Mouse (Mus musculus) cerebellum, adult 18-20 months (tissue): ENCODE results near the gene Ngrn.

Source experiments
- DNase-seq, 2 experiments: peaks; one replicate each; pipeline ENCODE4 v3.0.0; 2021

Ngrn gene

DNA sequence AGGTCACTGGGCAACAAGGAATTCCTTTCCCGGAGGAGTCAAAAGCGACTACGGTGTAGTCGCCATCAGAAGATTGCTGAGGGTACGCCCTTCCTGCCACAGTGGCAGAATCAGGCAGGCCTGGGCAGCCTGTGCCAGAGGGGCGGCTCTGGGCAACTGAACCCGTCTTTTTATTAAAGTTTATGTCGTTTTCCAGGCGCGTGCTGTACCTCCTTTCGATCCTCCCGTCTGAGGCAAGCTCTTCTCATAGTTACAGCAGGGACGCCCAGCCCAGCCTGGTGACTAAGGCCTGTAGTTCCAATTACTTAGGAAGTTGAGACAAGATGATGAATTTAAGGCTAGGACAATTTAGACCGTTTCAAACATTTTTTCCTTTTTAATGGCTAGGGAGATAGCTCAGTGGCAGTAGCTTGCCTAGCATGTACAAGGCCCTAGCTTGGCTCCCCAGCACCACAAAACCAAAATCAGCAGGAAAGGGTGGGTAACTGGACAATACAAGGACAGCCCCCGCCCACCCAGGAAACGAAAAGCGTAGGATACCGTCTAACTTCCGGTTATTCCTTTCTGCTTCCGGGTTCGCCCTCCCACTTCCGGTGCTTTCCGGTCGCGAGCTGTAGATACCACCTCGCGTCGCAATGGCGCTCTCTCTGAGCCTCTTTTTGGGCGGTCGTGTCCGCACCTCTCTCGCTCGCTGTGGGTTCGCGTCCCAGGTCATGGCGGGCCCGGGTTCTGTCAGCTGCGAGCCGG lies at the start of gene Ngrn:
TSS of gene Ngrn (plus strand) at position 591 of the 747 bp plus-strand sequence.
- peak; percentile 83 to 88 for DNase-seq

DNA sequence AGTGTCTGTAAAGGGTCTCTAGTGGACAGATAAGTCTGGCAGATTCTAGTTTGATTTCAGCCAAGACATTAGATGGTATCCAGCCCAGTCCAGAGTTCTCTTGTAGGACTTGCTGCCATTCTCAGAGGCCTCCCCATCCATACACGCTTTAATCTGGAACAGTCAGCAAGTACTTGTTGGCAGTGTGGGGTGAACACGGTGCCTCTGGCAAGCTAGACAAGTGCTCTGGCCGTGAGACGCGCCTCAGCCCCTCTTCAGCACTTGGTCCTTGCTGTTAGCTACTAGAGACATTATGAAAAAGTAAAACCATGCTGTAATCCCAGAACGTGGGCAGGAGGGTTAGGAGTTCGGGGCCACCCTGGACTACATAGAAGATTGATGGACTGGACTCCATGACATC lies 47.4 kb upstream of the Ngrn start:
- DNase-seq, result no peak

GRCm38 (mm10) chr7:80214459-80214858 lies 46.6 kb upstream of the Ngrn start:
- no peak for DNase-seq

- peak; percentile 77 to 87 for DNase-seq
Measured at GRCm38 (mm10) chr7:80215398-80215797, 45.6 kb upstream of the Ngrn start.

GRCm38 (mm10) chr7:80216566-80216965 lies 44.4 kb upstream of the Ngrn start:
- peak in 1 of 2 experiments; percentile 33 for DNase-seq

DNA sequence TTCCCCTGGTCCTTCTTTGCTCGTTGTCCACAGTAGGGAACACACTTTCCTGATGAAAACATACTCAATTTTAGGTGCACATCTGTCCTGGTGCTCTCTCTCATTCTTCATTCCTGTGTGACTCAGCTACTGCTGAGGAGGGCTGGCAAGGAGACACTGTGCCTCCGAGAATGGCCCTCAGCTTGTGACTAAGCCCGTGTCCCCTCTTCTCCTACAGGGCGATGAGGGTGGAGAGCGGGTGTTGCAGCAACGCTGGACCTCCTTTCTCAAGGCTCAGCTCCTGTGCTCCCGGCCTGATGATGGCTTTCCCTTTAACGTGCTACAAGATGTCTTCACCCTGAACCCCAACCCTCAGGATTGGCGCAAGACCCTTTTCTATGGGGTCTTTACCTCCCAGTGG lies 42.3 kb upstream of the Ngrn start:
- DNase-seq, result no peak

DNA sequence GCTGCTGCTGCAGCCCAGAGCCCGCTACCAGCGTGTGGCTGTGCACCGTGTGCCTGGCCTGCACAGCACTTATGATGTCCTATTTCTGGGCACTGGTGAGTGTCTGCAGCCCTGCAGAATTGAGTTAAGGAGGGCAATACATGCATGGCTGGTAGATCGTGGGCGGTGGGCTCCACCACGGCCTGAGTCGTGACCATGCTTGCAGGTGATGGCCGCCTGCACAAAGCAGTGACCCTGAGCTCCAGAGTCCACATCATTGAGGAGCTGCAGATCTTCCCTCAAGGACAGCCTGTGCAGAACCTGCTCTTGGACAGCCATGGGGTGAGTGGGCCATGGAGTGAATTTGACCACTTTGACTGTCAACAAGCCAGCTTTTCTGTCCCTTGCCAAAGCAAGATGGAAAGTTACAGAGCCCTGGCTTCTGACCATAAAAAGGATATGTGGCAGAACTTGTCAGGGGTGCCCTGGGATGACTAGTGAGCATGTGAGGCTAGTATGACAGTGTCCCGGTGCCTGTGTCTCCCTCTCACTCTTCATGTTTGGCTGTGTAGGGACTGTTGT lies 40.7 kb upstream of the Ngrn start:
- no peak for DNase-seq

DNA sequence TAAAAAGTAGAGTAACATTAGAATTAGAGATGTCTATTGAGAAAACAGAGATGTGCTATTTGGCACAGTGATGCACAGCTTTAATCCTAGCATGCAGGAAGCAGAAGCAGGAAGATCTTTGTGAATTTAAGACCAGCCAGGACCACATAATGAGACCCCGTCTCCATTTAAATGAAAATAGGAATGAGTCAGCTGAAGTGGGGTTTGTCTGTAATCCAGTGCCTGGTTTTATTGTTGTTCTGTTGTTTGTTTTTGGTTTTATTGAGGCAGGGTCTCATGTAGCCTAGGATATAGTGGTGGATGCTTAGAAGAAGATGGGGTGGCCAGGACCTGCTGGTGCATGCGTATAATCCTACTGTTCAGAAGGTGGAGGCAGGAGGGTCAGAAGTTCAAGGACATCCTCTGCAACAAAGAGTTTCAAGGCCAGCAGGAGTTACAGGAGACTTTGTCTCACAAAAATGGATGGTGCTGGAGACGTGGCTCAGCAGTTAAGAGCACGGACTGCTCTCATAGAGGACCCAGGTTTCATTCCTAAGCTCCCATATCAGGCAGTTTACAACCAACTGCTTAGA lies 39.8 kb upstream of the Ngrn start:
- no peak for DNase-seq

DNA sequence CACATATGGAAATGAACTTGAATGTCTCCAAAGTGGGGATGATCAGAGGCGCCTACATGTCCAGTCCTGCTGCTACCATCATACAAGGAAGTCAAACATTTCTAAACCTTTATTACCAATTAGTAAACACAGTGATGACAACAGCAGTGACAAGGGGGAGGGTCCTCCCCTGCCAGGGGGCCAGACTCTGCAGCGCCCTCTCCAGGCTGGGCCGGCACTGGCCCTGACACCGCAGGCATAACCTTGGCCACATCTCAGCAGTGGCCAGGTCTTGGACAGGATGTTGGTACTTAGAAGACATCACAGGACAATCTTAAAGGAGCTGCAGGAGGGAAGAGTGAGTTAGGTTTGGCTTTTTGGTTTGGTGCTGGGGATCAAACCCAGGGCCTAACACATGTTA lies 34.0 kb upstream of the Ngrn start:
- no peak for DNase-seq

DNA sequence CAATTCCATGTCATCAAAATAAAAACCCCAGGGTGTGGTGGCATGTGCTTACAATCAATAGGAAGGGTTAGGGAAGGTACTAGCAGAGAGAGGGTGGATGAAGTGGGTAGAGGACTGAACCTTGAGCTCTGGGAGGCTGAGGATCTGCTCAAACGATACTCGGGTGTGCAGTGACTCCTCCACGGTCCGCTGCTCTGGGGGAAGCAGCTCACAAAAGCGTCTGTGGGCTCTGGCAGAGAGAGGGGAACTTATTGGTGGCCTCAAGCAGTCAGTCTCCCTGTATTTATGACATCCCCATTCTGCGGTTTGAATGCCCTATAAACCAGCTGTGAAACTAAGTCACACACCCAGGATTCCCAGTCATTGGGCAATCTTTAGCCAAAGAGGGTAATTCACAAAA lies 30.8 kb upstream of the Ngrn start:
- DNase-seq, result no peak

GRCm38 (mm10) chr7:80231971-80232488 lies 29.0 kb upstream of the Ngrn start:
- DNase-seq, result peak in 1 of 2 experiments; percentile 58

DNA sequence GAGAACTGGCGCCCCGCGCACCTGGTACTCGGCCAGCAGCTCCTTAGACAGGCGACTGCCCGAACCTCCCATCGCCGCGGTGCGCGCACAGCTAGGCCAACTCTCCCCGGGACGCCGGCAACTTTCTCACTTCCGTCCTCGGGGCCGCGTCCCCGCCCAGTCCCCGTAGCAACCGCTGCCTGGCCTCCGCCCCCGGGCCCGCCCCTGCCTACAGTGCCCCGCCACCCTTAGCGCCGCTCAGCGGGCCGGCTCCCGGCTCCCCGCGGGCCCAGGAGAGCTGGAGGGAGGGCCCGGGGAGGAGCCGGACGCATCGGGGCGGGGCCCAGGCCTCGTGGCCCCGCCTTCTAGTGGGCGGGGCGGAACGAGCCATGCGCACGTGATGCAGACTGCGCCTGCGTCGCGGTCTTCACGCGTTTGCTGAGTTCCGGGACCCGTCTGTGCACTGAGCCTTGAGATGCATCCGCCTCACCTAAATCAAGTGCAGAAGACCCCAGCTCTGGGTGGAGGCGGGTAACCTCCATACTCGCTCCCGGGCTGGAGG lies 28.5 kb upstream of the Ngrn start, which contains the start of the genes Cib1 and Gdpgp1:
TSS of gene Cib1 (minus strand) at position 325 of the 541 bp plus-strand sequence.
TSS of gene Gdpgp1 (plus strand) at position 377 of the 541 bp plus-strand sequence.
- DNase-seq, result peak; percentile 87 to 96

DNA sequence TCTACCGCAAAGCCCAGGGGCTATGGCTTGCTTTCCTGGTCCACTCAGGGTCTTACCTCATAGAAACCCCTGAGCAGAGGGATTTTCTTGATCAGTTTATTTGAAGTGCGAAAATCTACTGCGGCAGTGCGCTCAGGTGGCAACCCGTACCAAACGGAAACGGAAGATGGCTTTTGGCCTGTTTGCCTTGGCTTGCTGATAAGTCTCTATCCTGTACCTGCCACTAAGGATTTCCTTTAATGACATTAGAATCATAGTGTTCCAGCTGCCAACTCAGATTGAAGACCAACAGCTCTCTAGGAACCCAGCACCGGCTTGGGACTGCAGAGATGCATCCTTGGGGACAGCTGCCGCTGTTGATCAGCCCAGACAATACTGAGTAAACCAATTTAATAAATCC lies 27.2 kb upstream of the Ngrn start:
- DNase-seq, result no peak

DNA sequence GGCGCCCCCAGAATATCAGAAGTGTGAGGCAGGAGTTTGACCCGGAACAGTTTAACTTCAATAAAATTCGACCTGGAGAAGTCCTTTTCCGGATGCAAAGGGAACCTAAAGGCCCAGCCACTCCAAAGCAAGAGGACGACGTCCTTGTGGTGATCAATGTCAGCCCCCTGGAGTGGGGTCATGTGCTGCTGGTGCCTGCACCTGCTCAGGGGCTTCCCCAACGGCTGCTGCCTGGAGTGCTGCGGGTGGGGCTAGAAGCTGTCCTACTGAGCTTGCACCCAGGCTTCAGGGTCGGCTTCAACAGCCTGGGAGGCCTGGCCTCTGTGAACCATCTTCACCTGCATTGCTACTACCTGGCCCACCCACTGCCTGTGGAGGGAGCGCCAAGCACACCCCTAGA lies 22.5 kb upstream of the Ngrn start:
- no peak for DNase-seq

GRCm38 (mm10) chr7:80241661-80242060 lies 19.4 kb upstream of the Ngrn start:
- DNase-seq, result no peak

DNA sequence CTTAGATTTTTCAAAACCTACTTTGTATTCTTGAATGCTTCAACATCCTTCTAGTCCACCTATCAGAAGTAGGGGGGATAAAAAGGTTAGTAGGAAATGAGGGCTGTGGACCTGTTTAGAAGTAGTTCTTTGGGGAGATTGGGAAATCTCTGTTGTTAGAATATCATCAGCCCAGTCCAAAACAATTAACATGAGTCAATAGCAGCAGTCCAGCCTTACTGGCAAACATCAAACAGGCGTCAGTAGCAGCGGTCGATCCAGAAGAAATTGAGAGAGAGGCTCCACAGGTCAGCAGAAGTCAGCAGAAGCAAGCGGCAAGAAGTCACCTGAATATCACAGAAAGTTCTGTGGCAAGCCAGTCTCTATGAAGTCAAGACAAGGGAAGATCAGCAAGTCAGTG lies 16.2 kb upstream of the Ngrn start:
- DNase-seq, result no peak

DNA sequence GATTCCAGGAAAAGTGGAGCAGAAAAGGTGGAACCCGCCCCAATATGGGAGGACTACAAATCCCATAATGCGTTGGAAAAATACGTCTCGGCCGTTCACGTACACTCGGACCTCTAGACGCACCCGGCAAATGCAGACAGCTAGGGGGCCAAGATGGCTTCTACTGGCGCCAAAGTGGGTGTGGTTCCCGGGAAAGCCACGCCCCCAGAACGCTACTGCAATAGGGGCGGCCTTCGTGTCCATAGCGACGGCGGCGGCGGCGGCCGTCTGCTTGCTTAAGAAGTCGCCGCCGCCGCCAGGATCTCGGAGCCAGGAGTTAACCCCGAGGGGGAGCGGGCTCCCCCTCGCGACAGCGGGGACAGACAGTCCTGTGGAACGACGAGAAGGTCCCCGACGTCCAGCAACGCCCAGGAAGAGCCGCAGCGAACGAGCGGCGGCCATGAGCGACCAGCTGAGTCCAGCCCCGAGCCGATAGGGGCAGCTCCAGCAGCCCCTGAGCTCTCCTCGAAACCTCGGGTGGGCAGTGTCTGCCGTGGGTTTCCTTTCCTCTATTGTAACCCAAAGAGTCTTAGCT lies 14.8 kb upstream of the Ngrn start, which contains the start of gene Ttll13:
TSS of gene Ttll13 (plus strand) at position 229 of the 574 bp plus-strand sequence.
- peak; percentile 96 to 98 for DNase-seq

DNA sequence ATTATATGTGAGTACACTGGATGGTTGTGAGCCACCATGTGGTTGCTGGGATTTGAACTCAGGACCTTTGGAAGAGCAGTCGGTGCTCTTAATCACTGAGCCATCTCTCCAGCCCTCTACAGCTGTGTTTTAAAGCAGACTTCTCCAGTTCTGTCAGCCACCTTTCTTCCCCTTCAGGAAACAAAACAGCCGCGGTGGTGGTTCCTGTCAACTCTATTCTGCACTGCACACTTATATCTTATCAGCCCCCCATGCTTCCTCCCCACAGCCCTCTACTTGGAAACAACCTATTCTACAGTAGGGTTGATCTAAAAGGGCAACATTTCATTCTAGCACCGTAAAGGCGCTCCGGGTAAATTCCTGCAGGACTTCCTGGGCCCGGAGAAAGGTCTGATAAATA lies 14.2 kb upstream of the Ngrn start:
- no peak for DNase-seq

GRCm38 (mm10) chr7:80252437-80252836 lies 8.6 kb upstream of the Ngrn start:
- no peak for DNase-seq

DNA sequence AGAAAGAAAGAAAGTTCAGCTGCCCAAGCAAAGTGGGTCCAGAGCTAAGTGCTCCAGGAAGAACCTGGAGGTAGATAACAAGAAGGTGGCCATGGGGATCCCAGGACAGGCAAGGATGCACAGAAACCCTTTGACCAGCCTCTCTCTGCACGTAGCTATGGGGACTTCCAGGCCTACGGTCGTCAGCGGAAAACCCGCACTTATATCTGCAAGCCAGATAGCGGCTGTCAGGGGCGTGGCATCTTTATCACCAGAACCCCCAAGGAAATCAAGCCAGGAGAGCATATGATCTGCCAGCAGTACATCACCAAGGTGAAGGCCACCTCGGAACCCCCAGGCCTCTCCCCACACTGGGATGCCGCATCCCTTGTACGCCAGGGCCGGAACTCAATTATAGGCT lies 8.1 kb upstream of the Ngrn start:
- no peak for DNase-seq

DNA sequence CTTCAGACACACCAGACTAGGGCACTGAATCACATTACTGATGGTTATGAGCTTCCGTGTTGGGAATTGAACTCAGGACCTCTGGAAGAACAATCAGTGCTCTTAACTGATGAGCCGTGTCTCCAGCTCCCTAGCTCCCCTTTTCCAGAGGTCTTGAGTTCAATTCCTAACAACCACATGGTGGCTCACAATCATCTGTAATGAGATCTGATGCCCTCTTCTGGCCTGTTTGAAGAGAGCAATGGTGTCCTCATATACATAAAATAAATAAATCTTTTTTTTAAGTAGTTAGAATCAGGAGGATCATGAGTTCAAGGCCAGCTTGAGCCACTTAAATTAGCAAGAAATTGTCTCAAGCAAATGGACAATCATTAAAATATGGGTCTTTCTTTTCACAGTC lies 5.0 kb upstream of the Ngrn start:
- no peak for DNase-seq

GRCm38 (mm10) chr7:80257706-80258105 lies 3.3 kb upstream of the Ngrn start:
- DNase-seq, result no peak

DNA sequence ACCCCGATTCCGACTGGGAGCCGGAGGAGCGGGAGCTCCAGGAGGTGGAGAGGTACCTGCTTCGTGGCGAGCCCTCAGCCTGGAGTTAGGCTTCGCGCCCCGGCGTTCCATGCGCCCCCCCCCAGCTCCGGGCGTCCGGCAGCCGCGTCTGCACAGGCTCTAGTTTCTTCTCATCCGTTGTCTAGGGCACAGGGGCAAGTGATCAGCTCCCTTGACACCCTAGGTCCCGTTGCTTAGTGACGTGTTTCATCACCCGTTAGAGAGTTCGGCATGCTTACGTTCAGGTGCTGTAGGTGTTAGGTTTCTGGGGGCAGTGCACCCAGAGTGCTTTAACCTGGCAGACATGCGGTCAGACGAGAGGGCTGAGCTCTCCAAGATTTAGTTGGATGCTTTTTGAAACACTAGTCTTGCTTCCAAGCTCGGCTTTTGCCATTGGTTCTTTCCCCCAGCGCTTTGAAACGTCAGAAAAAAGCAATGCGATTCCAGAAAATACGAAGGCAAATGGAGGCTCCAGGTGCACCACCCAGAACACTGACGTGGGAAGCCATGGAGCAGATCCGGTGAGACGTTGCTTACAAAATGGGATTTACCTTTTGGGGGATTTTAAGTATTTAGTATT lies 466 bp downstream of the Ngrn start:
- no peak for DNase-seq
